Mouse (Mus musculus): ENCODE data around the gene Dcun1d4. TPM values are rescaled to one million over a fixed set of nuclear protein-coding genes. Genes with fewer than 3 reads are reported as not detected.

Gene Dcun1d4
- polyA plus RNA-seq, 1 experiment: 9.4 TPM

DNA sequence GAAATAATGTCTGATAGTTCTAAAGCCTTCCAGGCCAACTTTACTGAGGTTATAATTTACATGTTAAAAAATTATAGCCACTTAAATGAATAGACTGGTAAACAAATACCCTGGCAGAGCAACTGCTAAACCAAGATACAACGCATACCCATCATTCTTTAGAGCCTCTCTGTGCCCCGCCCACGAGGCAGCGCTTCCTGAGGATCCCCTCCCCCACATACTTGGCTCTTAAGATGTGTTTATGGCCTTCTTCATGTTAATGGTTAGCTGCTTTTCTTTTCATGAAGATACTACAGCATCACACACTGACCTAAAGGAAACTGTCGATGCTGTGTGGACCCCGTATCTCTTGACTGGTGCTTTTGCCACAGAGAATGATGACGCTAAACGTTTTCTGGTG is 17.8 kb downstream of the Dcun1d4 start:
- DNase-seq (ENCODE audit: low read depth): no peak

DNA sequence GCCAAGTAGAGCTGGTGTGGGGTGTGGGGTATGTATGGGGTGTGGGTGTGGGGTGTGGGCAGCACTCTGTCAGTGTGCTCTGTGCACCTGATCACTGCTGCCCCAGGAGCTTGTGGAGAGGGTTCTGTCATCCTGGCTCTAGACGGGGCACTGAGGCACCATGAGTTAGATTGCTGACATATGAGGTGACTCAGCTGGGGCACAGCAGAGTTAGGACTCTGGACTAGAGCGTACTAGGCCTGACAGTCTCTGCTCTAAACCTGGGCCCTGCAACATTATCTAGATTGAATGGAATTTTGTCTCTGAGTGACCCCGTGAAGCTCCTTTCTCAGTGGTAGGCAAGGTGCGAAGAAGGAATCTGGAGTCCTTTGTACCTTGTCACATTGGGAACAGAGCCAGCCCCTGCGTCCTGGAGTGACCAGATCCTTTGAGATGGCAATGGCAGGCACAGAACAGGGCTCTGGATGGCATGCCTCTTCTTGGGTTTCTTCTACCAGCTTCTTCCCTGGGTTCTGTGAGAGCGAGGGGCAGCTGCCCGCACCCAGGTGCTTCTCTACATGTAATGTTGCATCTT is 20.2 kb downstream of the Dcun1d4 start:
- DNase-seq (ENCODE audit: low read depth): no peak

DNA sequence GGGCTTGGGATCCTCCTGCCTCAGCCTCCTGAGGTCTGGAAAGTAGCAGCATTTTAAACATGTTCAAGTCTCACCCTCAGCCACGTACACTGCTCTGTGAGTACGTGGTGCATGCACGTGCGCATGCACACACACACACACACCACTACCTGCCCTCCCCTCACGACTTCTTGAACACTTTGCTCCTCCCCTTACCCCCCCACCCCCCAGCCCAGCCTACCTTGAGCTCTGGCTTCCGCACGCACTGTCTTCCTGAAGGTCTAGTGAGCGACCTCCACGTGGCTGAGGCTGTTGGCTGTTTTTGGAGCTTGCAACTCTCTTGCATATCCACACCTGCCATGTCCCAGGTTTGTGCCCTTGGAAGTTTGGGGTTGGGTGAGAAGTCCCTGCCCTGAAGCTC is 21.6 kb downstream of the Dcun1d4 start:
- no peak for DNase-seq (ENCODE audit: low read depth)

DNA sequence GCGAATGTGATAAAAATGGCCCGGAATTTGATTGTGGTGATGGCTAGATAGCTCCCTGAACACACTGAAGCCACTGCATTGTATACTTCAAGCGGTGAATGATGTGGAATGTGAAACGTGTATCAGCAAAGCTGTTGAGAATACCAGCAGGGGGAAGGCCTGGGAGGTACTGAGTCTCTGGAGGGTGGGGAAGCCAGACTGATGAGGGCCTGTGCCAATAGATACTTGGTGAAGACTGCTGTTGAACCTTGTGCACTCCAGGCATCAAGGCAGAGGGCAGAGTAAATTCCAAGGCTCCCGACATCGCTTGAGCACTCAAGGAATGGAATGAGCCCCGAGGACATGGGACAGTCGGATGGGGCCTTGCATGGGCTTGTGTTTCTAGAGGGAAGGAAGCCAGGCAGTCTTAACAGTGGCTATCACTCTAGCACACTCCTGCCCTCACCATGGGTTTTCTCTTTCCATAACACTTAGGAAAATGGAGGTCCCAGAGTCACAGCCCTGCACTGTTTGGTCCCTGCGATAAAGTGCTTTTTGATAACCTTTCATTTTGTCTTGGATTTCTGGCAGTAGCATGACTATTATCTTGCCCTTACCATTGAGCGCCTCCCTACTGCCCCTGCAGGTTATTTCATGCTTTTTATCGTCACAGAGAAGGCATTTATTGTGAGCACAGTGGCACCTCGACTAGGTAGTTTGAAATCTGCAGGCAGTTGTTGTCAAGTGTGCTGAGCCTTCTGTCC is 22.4 kb downstream of the Dcun1d4 start:
- DNase-seq (ENCODE audit: low read depth): no peak

DNA sequence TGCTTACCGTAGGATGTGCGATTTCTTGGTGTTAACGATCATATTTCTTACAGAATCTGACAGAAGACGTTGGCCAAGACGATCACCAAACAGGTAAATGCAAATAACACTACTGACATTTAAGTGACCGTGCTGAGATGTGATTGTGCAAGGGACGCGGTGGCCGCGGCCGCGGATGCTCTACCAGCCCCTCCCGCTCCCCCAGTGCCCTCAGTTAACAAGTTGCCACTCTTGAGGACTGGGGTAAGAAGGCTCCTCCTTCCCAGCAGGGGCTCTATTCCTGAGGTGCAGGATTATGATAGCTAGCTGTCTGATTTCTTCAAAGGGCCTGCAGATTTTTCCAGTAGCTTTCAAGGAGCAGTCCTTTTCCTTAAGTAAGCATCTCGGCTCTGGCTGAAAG is 30.3 kb downstream of the Dcun1d4 start:
- no peak for DNase-seq (ENCODE audit: low read depth)

DNA sequence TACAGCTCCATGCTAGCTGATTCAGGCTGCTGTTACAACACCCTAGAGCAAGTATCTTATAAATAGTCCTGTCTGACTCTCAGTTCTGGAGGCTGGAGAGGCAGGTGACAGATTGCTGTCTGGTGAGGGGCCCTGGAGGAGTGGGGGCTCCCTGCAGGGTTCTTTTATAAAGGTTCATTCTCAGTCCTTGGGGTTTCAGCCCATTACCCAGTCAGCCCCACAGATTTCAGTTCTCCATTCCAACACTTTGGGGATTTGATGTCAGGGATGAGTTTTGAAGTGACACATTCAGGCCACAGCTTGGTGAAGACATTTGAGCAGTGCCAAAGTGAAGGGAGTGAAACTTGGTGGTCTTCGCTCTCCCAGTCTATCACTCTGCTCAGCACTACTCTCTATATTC is 31.4 kb downstream of the Dcun1d4 start:
- DNase-seq (ENCODE audit: low read depth): no peak

DNA sequence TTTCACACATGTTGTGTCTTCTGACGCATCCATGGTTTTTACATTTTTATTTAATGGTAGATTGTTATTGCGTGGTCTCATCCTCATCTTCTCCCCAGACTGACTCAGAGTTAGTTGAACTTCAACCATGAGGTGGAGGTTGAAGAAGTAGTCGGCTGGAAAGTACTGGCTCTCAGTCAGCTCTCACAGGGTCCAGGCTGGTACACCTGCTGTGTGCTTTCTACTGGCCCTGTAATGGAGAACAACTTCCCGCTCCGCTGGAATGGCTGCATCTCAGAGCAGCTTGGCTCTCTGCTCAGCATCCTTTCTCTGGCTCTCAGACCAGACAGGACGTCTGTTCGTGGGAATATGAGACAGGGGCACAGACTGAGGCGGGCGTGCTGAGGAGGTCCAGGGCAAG is 31.9 kb downstream of the Dcun1d4 start:
- DNase-seq (ENCODE audit: low read depth): no peak

DNA sequence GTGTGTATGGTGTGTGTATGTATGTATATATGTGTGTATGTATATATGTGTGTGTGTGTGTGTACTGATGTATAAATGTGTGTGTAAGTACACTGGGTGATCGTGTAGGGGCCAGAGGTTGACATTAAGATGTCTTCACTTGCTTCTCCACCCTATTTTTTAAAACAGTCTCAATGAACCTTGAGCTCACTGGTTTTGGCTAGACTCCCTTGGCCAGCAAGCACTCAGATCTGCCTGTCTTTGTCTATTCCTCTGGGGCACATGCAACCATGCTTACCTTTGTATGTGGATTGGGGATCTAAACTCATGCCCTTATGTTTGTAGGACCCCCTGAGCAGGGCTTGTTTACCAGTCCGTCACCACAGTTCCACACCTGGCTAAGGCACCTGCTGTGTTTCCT is 33.4 kb downstream of the Dcun1d4 start:
- no peak for DNase-seq (ENCODE audit: low read depth)

DNA sequence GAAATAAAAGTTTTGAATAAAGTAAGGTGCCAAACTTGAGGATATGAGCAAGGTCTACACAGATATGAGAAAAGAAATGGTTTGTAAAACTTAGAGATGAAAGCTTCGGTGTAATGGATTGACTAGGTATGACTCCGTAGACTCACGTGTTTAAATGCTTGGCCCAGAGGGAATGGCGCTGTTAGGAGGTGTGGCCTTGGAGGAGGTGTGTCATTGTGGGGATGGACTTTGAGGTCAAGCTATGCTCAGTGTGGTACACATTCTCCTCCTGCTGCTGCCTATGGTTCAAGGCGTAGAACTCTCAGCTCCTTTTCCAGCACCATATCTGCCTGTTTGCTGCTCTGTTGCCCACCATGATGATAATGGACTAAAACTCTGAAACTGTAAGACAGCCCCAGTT is 36.5 kb downstream of the Dcun1d4 start:
- no peak for DNase-seq (ENCODE audit: low read depth)

DNA sequence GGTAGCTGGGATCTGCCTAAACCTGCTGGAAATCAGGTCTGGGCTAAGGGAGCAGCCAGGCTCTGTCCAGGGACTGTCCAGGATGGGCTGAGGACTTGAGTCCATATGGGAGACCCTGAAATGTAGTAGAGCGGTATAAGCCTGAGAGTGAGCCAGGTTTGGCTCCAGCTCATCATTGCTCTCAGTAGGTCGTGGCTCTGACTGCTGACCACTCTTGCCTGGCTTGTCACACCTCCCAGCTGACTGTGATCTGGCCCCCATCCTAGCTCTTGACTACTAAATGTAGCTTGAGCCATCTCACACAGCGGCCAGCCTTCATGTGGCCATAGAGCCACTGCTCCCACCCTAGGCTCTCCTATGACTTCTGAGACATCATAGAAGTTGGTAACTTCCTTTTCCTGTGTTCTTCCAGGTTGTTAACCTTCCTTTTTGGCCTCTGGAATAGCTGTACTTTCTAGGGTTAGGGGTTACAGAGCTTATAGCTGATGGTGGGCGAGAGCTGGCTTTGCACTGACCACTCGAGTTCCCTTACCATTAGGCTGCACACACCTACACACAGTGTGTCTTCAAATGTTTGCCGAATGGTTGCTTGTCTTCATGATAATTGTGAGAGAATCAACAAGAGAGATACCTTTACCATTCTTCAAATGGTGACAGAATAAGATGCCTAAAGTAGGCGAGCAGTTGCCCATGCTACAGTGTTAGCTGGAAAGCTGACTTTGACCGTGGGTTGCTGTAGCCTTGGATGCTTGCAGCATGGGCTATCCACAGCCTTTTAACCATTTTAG is 37.8 kb downstream of the Dcun1d4 start:
- DNase-seq (ENCODE audit: low read depth): no peak

DNA sequence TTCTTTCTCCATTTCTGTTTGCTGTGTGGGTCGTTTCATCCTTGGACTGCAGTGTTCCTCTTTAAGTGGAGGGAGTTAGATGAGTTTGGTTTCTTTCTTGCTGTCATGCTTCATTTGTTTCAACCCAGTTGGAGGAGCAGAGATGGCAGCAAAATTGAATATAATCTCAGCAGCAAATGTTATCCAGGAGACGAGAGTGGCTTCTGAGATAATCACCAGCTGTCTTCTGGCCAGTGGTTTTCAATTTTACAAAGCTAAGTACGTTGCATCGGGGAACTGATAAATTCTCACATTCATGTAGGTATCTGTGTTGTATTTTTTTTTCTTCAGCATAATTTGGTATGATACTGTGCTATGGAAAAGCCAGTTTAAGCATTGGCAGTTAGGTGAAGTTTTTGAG is 40.0 kb downstream of the Dcun1d4 start:
- no peak for DNase-seq (ENCODE audit: low read depth)

DNA sequence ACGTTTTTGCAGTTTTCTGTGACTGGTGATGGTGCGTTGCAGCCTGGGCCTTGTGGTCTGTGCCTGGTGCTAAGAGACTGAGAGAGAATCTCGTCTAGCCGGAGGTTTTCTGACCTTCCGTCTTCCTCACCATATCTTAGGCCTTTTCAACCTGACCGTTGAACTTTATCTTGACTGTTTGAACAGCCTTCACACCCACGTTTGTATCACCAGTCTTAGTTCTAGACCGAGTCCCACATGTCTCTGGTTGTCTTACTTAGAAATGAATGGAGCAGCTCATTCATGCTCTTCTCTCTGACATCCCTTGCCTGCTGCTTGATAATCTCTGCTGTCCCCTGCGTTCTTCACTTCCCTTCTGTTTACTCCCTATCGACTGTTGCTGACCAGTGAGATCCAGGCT is 42.4 kb downstream of the Dcun1d4 start:
- no peak for DNase-seq (ENCODE audit: low read depth)

DNA sequence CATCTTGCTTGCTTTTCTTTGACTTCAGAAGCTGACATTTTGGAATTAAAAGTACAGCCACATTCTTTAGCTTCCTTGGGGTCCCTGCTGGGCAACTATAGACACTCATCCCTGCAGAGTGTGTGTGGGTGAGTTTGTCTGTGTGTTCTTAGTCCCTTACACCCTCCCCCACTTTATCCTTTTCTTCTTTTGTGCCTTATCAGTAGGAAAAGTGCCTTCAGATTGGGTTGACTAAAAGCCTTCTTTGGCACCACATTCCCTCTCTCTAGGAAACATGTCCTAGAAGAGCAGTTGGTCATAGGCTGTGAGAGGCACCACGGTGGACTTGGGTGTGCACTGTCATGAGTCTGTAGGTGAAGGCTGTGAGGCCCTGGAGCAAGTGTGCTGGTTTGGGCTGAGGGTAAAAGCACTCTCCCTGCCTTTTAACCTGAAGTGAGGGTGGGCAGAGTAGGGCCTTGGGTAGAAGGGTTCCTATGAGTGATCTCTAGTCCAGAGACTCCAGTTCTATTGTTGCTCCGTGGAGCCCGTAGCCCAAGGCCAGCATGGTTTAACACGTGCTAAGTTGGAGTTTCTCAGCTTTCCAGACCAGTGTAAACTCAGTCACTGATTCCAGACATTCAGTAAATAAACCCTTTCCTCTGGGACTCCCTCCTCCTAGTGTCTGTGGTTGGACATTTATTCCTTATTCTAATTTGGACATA is 43.6 kb downstream of the Dcun1d4 start:
- no peak for DNase-seq (ENCODE audit: low read depth)

DNA sequence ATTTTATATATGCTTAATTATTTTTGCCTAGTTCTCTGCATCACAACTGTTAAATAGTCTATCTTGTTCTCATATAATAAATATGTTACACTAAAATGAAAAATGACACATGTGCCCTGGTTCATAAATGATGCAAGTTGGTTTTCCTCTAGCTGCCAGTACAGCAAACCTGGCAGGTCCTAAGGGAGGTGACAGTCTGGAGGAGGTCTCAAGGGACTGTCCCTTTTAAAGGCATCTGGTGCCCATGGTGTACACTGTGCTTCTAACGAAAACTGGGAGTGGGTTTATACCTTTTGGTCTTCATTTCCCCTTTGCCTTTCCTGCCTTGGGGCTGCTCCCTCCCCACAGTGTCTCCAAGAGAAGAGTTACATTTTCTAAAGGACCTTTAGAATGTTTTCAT is 51.4 kb downstream of the Dcun1d4 start:
- DNase-seq (ENCODE audit: low read depth): no peak

DNA sequence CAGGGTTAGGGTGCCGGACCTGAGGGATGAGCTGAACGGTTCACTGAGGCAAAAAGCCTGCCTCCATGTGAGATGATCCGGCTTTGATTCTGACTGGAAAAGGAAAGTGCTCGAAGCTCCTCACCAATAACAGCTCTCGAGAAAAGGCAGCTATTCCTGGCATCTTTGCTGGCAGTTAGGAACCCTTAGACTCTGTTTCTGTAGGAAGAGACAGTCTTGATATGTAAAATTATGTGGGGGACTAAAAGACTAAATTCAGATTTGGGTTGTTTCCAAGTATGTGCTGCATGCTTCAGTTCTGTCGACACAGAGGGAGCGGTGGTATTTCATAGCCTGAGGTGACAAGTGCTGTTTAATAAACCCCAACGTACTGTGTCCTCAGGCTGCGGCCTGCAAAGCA is 52.1 kb downstream of the Dcun1d4 start:
- no peak for DNase-seq (ENCODE audit: low read depth)

DNA sequence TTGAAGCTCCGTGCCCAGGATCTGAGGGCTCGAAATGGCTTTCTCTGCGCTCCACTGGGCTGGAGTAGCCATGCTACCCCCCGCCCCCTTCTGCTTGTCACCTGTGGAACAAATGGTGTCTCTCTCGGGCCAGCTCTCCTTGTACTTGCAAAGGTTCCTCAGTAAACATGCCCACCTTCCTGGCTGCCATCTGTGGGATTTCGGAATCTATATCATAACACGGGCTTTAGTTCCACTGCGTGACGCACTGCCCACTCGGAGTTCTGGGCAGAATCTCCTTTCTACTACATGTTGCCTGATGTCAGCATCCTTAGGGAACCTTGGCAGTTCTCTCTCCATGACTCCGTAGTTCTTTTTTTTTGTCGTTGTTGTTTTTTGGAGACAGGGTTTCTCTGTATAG is 56.9 kb downstream of the Dcun1d4 start:
- DNase-seq (ENCODE audit: low read depth): no peak

DNA sequence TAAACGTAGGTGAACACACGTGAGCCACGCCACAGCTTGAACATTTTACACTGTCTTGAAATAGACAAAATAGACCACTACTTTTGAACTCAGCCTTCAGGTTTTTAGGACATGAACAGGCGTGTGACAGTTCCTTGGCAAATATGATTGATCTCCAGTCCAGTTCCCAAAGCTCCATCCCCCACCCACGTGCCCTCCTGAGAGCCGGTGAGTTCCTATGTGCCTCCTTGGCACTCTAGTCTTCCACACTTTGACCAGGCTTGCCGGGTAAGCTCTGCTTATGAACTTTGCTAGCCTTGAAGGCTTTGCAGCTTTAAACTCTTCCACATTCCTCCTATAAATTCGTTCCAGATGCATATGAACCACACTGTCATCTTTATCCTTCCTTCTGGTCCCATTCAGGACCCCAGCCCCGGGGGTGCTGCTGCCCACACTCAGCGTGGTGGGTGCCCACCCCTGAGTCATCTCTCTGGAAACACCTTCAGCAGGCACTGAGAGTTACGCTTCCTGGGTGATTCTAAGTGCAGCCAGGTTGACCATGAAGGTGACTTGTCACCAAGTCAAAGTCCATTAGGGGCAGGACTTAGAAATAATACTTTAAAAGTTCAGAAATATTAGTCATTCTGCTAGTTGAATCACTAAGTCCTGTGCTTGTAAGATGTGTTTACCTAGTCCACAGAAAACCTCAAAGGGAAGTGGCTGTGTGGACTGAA is 57.9 kb downstream of the Dcun1d4 start:
- no peak for DNase-seq (ENCODE audit: low read depth)

DNA sequence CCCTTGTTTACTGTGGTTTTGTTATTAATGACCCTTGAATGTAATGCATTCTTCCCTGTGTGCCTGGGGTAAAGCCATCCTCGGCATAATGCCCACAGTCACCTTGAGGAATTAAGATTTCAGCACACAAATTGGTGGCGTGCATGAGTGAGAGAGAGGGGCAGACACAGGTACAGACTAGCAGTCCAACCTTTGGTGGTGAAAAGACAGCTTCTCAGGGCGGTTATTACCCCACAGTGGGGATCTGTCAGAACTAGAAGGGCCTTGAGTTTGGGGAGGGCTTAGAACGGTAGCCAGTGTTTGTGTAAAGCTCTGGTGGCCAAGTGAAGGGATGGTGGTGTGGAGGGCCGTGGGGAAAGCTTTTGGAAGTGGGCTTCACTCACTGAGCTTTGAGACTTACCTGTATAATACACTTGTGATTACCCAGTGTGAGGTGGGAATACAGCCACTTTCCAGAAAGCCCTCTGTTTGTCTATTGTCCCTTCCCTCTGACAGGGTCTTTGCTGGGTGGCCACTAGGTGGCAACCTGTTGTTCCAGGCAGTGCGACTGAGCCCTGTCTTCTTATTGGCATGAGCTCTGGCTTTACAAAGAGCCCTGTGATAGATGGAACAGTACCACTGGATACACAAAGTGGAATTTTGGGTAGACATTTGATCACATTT is 59.2 kb downstream of the Dcun1d4 start:
- DNase-seq (ENCODE audit: low read depth): no peak

DNA sequence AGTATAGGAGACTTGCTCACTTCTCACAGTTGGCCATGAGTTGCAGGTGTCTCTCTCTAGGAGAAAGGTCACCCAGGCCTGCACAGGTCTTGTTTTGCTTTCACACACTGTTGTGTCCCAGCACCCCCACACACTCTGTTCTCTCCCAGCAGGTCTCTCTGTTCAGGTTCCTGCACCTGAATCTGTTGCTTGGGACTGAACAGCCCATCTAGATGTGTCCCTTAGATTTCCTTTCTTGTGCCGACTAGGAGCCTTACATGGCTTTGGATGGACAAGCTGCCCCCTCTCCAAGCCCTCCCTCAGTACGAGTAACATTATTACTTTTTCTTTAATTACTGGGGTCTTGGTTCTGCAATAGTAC is 59.7 kb downstream of the Dcun1d4 start:
- DNase-seq (ENCODE audit: low read depth): no peak

DNA sequence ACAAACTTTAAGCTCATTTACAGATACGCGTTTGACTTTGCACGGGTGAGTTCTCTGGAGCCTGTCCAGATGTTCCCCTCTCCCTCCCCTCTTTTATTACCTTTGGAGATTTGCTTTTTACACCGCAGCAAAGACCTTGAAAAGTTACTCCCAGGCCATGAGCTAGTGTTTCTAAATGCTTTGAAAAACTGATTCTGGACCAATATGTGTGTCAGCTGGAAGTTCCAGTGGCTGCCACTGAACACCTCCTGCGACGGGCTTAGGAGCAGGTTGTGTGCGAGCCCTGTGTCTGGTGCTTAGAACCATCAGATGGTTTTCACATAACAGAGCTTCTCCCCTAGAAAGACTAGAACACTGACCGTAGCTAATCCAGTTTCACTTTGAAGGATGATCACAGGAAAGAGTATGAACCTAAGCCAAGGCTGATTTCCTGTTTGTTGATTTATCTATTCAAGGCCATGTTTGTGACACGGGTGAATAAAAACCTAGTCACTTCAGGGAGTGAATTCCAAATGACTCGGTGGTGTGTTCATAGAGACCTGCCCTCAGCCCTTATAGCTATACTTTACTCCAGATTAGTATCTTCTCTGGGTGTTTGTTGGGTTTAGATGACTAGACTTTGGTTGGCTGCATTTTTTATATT is 63.4 kb downstream of the Dcun1d4 start:
- no peak for DNase-seq (ENCODE audit: low read depth)

DNA sequence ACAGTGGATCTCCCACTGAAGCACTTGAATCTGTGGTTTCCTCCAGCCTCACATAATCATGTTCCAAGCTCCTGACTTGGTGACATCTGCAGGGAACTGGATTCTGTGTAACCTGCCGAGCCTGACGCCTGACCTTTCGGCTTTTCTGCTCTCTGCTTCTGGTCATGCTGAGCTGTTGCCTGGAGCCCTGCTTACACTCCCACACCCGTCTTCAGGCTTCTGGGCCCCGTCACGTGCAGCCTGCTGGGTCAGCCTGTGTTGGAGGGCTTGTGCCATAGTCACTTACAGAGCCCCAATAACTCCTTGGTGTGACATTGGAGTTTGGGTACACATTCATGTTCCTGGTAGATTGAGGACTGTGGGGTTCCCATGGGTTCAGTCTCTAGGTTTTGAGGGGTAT is 64.8 kb downstream of the Dcun1d4 start:
- DNase-seq (ENCODE audit: low read depth): no peak

All from gonadal fat pad, adult 2 months (tissue).